Mouse (Mus musculus): ENCODE data around the gene Slc4a4.

Gene Slc4a4

GRCm38 (mm10) chr5:89010116-89010515 is 123.5 kb downstream of the Slc4a4 start:
- DNase-seq (ENCODE audit: low spot score), result no peak

GRCm38 (mm10) chr5:89012456-89012855 is 125.8 kb downstream of the Slc4a4 start:
- DNase-seq (ENCODE audit: low spot score), result no peak

GRCm38 (mm10) chr5:89014782-89015181 is 128.2 kb downstream of the Slc4a4 start:
- no peak for DNase-seq (ENCODE audit: low spot score)

- DNase-seq (ENCODE audit: low spot score), result no peak
Observed at GRCm38 (mm10) chr5:89015878-89016277, 129.3 kb downstream of the Slc4a4 start.

- DNase-seq (ENCODE audit: low spot score), result no peak
Observed at GRCm38 (mm10) chr5:89018537-89018936, 131.9 kb downstream of the Slc4a4 start.

- no peak for DNase-seq (ENCODE audit: low spot score)
Observed at GRCm38 (mm10) chr5:89024413-89024812, 137.8 kb downstream of the Slc4a4 start.

GRCm38 (mm10) chr5:89027518-89028085 is 141.0 kb downstream of the Slc4a4 start:
- DNase-seq (ENCODE audit: low spot score), result no peak

- no peak for DNase-seq (ENCODE audit: low spot score)
Observed at GRCm38 (mm10) chr5:89032647-89033046, 146.0 kb downstream of the Slc4a4 start.

GRCm38 (mm10) chr5:89033256-89033655 is 146.6 kb downstream of the Slc4a4 start:
- DNase-seq (ENCODE audit: low spot score), result no peak

GRCm38 (mm10) chr5:89036147-89036546 is 149.5 kb downstream of the Slc4a4 start:
- no peak for DNase-seq (ENCODE audit: low spot score)

- DNase-seq (ENCODE audit: low spot score), result no peak
Observed at GRCm38 (mm10) chr5:89040814-89041213, 154.2 kb downstream of the Slc4a4 start.

- DNase-seq (ENCODE audit: low spot score), result no peak
Observed at GRCm38 (mm10) chr5:89043846-89044245, 157.2 kb downstream of the Slc4a4 start.

- DNase-seq (ENCODE audit: low spot score), result no peak
Observed at GRCm38 (mm10) chr5:89044801-89045200, 158.2 kb downstream of the Slc4a4 start.

- DNase-seq (ENCODE audit: low spot score), result no peak
Observed at GRCm38 (mm10) chr5:89051577-89051976, 165.0 kb downstream of the Slc4a4 start.

- DNase-seq (ENCODE audit: low spot score), result no peak
Observed at GRCm38 (mm10) chr5:89052230-89052629, 165.6 kb downstream of the Slc4a4 start.

GRCm38 (mm10) chr5:89055656-89056055 is 169.0 kb downstream of the Slc4a4 start:
- DNase-seq (ENCODE audit: low spot score), result no peak

GRCm38 (mm10) chr5:89056370-89056769 is 169.8 kb downstream of the Slc4a4 start:
- no peak for DNase-seq (ENCODE audit: low spot score)

GRCm38 (mm10) chr5:89061097-89061496 is 174.5 kb downstream of the Slc4a4 start:
- DNase-seq (ENCODE audit: low spot score), result no peak

- DNase-seq (ENCODE audit: low spot score), result no peak
Observed at GRCm38 (mm10) chr5:89062286-89062685, 175.7 kb downstream of the Slc4a4 start.

- DNase-seq (ENCODE audit: low spot score), result no peak
Observed at GRCm38 (mm10) chr5:89067111-89067510, 180.5 kb downstream of the Slc4a4 start.

- DNase-seq (ENCODE audit: low spot score), result no peak
Observed at GRCm38 (mm10) chr5:89068072-89068471, 181.5 kb downstream of the Slc4a4 start.

- no peak for DNase-seq (ENCODE audit: low spot score)
Observed at GRCm38 (mm10) chr5:89070051-89070450, 183.4 kb downstream of the Slc4a4 start.

- no peak for DNase-seq (ENCODE audit: low spot score)
Observed at GRCm38 (mm10) chr5:89071957-89072356, 185.3 kb downstream of the Slc4a4 start.

- no peak for DNase-seq (ENCODE audit: low spot score)
Observed at GRCm38 (mm10) chr5:89077711-89078110, 191.1 kb downstream of the Slc4a4 start.

- DNase-seq (ENCODE audit: low spot score), result no peak
Observed at GRCm38 (mm10) chr5:89083476-89083875, 196.9 kb downstream of the Slc4a4 start.

Measured in ovary, postnatal 10 days (tissue).